Mouse (Mus musculus) limb, embryonic 14.5 days (tissue): ENCODE data around the gene Bag6. TPM values are rescaled to one million over a fixed set of nuclear protein-coding genes. Genes with fewer than 3 reads are reported as not detected.
"Not testable (repeated sequence)": the region's sequence is repeated elsewhere in the genome, so short reads cannot be mapped to it uniquely, and the experiment has no call there.

Experiments used
- ATAC-seq: fragments of 200-750 bp; cut with Nextera tagmentation; 2 replicates; pipeline ENCODE4 v1.8.0; 2017; ENCODE audit warnings: low read depth, moderate number of reproducible peaks, moderate TSS enrichment; ENCODE audit not compliant: low FRiP score
- DNase-seq: peaks from one replicate; pipeline ENCODE4 v3.0.0-alpha.2; 2015; ENCODE audit warnings: low spot score
- H3K27ac ChIP-seq: fragments of 300-500 bp; sonication (generic); replicated peaks from 2 replicates; pipeline ENCODE4 v1.5.1; 2014; ENCODE audit warnings: low read depth, mild to moderate bottlenecking, low read length, moderate library complexity, mixed read lengths
- H3K27me3 ChIP-seq: fragments of 300-500 bp; sonication (generic); 2 replicates; pipeline ENCODE4 v1.6.1; 2014; ENCODE audit warnings: low read length, mixed read lengths; ENCODE audit not compliant: control insufficient read depth, insufficient read depth
- H3K36me3 ChIP-seq: fragments of 300-500 bp; sonication (generic); 2 replicates; pipeline ENCODE4 v1.6.1; 2014; ENCODE audit warnings: mild to moderate bottlenecking, low read length, moderate library complexity, mixed read lengths; ENCODE audit not compliant: control insufficient read depth, insufficient read depth
- H3K4me1 ChIP-seq: fragments of 300-500 bp; sonication (generic); 2 replicates; pipeline ENCODE4 v1.6.1; 2014; ENCODE audit warnings: antibody characterized with exemption, low read length, mixed read lengths; ENCODE audit not compliant: control insufficient read depth, insufficient read depth
- H3K4me2 ChIP-seq: fragments of 300-500 bp; sonication (generic); replicated peaks from 2 replicates; pipeline ENCODE4 v1.6.1; 2014; ENCODE audit warnings: low read depth, mild to moderate bottlenecking, low read length, moderate library complexity; ENCODE audit not compliant: severe bottlenecking
- H3K4me3 ChIP-seq: fragments of 300-500 bp; sonication (generic); replicated peaks from 2 replicates; pipeline ENCODE4 v1.5.1; 2014; ENCODE audit warnings: low read length
- H3K9ac ChIP-seq: fragments of 300-500 bp; sonication (generic); 2 replicates; pipeline ENCODE4 v1.6.1; 2014; ENCODE audit warnings: mild to moderate bottlenecking, low read depth, low read length, moderate library complexity; ENCODE audit not compliant: severe bottlenecking
- H3K9me3 ChIP-seq: fragments of 300-500 bp; sonication (generic); 2 replicates; pipeline ENCODE4 v1.6.1; 2016; ENCODE audit warnings: low read length; ENCODE audit not compliant: control insufficient read depth
- POLR2A ChIP-seq: fragments of 200-500 bp; IDR thresholded peaks from 2 replicates; pipeline ENCODE4 v1.8.0; 2012; ENCODE audit warnings: inconsistent platforms, mild to moderate bottlenecking, moderate library complexity, borderline replicate concordance; ENCODE audit not compliant: insufficient read depth, insufficient read length; ENCODE audit errors: extremely low read depth
- WGBS: fragments of 180-500 bp; shearing (Covaris S2); extraction: QIAGEN DNeasy Blood & Tissue Kit; methylation state at CpG from one replicate; pipeline ENCODE4 v1.1.7; 2014; 5-methylcytosine and 5-hydroxymethylcytosine counted together
- polyA plus RNA-seq, 2 experiments: library from polyadenylated mRNA; depleted of rRNA in 1 of 2; stranded (reverse) in 1 of 2; unstranded in 1 of 2; fragments of >200 nt; fragmentation: Nextera tagmentation in 1 of 2; extraction: Ambion mirVana in 1 of 2; gene quantifications; 2 replicates each; pipeline versions ENCODE4 v1.2.1 to v1.2.3; 2012 to 2014

Gene Bag6
- polyA plus RNA-seq, 2 experiments: 76.2 to 265 TPM

DNA sequence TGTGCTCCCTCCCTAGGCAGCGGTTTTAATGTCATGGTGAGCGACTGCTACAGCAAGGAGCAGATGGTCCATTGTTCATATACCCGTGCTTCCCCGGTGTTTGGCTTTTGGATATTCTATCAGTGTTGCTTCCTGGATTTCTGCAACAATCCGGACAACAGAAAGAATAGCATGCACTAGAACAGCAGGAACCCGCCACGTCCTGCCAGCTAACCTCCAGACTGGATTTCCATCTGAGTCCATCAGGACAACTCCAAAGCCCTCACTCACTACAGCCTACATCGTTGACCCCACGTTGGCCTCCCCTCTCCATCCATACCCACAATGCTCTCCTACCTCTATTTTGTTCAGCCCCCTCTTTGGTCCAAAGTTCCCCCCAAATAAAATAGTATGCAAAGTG is 23.2 kb upstream of the Bag6 start:
- TF ChIP-seq POLR2A: no peak
- Histone ChIP-seq H3K4me3 (no peak overlapping the region), H3K9me3 (no peaks in the 10 kb centered on the region), H3K27me3 (no peaks in the 10 kb centered on the region), H3K27ac (no peak overlapping the region), H3K36me3 (peaks cover 25% of the 10 kb centered on the region), H3K4me2 (no peak overlapping the region), H3K9ac (no peak overlapping the region), H3K4me1 (no peaks in the 10 kb centered on the region)
- ATAC-seq (no peak), DNase-seq (no peak)
- WGBS: 85% methylated on average over 9 of the region's 9 CpGs

DNA sequence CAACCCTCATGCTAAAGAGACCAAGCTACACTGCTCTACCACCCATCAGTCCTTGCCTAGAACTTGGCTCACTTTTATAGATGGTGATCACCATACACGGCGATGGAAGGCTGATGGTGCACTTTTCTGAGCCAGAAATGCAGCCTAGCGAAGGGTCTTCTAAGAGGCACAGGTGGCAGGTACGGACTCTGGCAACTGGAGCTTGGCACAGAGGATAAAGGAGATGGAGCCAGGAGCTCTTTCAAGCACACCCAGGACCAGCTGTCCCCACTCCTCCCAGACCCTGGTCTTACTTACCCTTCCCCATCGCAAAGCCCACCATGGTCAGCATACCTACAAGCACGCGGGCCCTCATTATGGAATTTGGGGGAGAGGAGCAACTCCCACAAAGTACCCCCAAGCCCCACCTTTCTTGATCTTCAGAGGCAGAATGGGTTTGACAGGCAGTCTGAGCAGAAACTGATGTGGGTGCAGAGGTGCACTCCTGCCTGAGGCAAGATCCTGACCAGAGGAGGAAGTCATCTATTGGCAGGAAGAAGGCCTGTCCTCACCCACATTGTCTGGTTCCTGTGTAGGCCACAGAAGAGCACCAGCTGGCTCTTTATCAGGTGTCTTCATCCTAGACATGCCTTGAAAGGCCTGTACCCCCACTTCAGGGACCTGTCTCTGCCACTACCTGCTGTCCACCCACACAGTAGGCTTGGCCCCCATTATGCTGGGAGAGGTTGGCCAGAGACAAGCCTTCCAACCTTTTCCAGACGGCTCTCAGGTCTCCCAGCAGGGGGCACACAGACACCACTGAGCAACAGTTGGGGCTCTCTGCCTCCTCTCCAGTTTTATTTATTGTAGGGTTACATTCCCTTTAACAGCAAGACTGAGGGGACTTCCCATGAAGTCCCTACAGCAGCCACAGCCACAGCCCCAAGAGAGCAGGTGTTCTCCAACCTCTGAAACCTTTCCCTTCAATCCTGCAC is 19.6 kb upstream of the Bag6 start, which contains the start of gene Ly6g5b:
Gene Ly6g5b (minus strand): TSS at position 383 of the 974 bp plus-strand sequence.
- H3K4me2 ChIP-seq: no peak within 1 kb of the TSS
- no peak within 1 kb of the TSS for H3K9ac ChIP-seq
- H3K36me3 ChIP-seq: peaks cover 53% of the 10 kb centered on the region
- ATAC-seq (no peak), DNase-seq (no peak)
- H3K27ac ChIP-seq: no peak within 1 kb of the TSS
- peaks cover 7% of the 10 kb centered on the region for H3K4me1 ChIP-seq
- H3K9me3 ChIP-seq: no peaks in the 10 kb centered on the region
- no peaks in the 10 kb centered on the region for H3K27me3 ChIP-seq
- H3K4me3 ChIP-seq: no peak within 1 kb of the TSS
- no peak for TF ChIP-seq POLR2A
- WGBS: 88% methylated on average over 8 of the region's 8 CpGs

GRCm38 (mm10) chr17:35120745-35121142 is 14.2 kb upstream of the Bag6 start:
- Histone ChIP-seq H3K36me3 (peaks cover 46% of the 10 kb centered on the region), H3K4me2 (peak overlapping the region; percentile 74), H3K4me3 (peak overlapping the region; percentile 98), H3K27me3 (no peaks in the 10 kb centered on the region), H3K9ac (peak overlapping the region; percentile 90), H3K4me1 (peaks cover 12% of the 10 kb centered on the region), H3K9me3 (no peaks in the 10 kb centered on the region), H3K27ac (peak overlapping the region; percentile 71)
- WGBS: 0% methylated on average over 33 of the region's 33 CpGs
- ATAC-seq: no peak
- no peak for DNase-seq
- TF ChIP-seq POLR2A: no peak

DNA sequence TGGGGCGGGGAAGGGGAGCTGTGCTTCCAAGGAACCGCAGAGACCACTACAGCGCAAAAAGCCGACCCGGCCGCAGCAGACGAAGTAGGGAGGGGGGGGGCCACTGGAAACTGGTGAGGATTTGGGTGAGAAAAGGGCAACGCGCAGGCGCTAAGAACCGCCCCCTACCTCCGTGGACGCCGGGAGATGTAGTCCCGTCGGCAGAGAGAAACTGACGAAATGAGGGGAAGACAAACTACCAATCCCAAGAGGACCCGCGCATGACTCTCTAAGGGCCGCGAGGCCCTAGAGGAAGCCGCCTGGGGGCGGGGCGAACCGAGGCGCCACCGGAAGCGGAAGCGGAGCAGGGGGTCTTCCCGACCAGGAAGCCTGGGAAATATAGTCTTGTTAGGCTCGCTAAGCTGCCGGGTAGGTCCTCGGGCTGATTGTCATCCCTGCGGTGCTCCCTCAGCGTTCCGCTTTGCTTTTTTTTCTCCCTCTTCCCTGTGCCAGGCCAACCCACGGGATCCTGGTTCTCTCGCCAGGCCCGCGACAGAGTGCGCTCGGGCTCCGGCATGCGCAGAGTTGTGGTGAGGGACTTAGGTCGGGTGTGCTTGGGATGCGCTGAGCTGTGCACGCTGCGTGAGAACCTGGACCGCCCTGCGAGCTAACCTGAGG is 13.7 kb upstream of the Bag6 start, which contains the start of gene Gpank1:
Gene Gpank1 (plus strand): TSS at position 313 of the 657 bp plus-strand sequence.
- ATAC-seq: peak; percentile 96
- H3K4me3 ChIP-seq: peak within 1 kb of the TSS; percentile 98
- peak; percentile 100 for DNase-seq
- under 1% methylated on average over 49 of the region's 50 CpGs for WGBS
- peak within 1 kb of the TSS; percentile 74 for H3K4me2 ChIP-seq
- no peaks in the 10 kb centered on the region for H3K27me3 ChIP-seq
- H3K36me3 ChIP-seq: peaks cover 41% of the 10 kb centered on the region
- no peaks in the 10 kb centered on the region for H3K9me3 ChIP-seq
- H3K4me1 ChIP-seq: peaks cover 12% of the 10 kb centered on the region
- peak; percentile 68; the same call in 1 of the 2 replicates for TF ChIP-seq POLR2A
- H3K27ac ChIP-seq: peak within 1 kb of the TSS; percentile 84
- peak within 1 kb of the TSS; percentile 90 for H3K9ac ChIP-seq

DNA sequence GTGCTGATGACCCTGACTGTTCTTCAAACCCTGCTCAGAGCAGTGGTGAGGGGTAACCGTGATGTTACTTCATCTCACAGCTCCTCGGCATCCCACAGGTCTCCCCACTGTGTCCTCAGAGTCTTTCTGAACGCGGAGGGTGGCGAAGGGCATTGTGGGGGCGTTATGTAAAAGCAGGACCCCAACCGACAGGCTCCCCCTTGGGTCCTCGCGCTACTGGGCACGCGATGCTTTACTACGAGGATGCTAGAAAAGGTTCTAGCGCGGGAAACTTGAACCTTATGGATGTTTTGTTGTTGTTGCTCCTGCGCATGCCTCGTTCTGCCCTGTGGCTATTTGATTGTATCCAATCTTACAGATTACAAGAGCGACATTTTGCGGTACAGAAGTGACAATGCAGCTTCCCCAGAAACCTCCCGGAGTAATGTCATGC is 13.1 kb upstream of the Bag6 start, which contains the start of gene Csnk2b:
Gene Csnk2b (minus strand): TSS at position 183 of the 433 bp plus-strand sequence.
- under 1% methylated on average over 19 of the region's 19 CpGs for WGBS
- ATAC-seq (no peak), DNase-seq (peak; percentile 72)
- TF ChIP-seq POLR2A: no peak
- Histone ChIP-seq H3K4me2 (peak within 1 kb of the TSS; percentile 74), H3K4me1 (peaks cover 18% of the 10 kb centered on the region), H3K27me3 (no peaks in the 10 kb centered on the region), H3K36me3 (peaks cover 36% of the 10 kb centered on the region), H3K9me3 (no peaks in the 10 kb centered on the region), H3K27ac (peak within 1 kb of the TSS; percentile 84), H3K4me3 (peak within 1 kb of the TSS; percentile 98), H3K9ac (peak within 1 kb of the TSS; percentile 90)

GRCm38 (mm10) chr17:35123287-35123686 is 11.7 kb upstream of the Bag6 start:
- H3K9me3 ChIP-seq, H3K4me2 ChIP-seq, ATAC-seq, H3K27me3 ChIP-seq, H3K9ac ChIP-seq, H3K4me3 ChIP-seq, DNase-seq, H3K27ac ChIP-seq: not testable (repeated sequence)
- Histone ChIP-seq H3K4me1 (peaks cover 23% of the 10 kb centered on the region), H3K36me3 (peaks cover 30% of the 10 kb centered on the region)
- WGBS: 94% methylated on average over 9 of the region's 9 CpGs

- H3K4me3 ChIP-seq, ATAC-seq, H3K9me3 ChIP-seq, H3K4me2 ChIP-seq, H3K27ac ChIP-seq, H3K27me3 ChIP-seq, H3K9ac ChIP-seq, DNase-seq: not testable (repeated sequence)
- Histone ChIP-seq H3K36me3 (peaks cover 26% of the 10 kb centered on the region), H3K4me1 (peaks cover 23% of the 10 kb centered on the region)
- WGBS: 91% methylated on average over 12 of the region's 12 CpGs
Observed at GRCm38 (mm10) chr17:35124261-35124896, 10.6 kb upstream of the Bag6 start.
